Mouse (Mus musculus) ES-Bruce4 (cell line): ENCODE data around the gene Dpy19l3.

Source experiments
- CTCF ChIP-seq: IDR thresholded peaks from one replicate; pipeline ENCODE4 v1.8.1; 2011; ENCODE audit warnings: low read depth, low read length
- EP300 ChIP-seq: IDR thresholded peaks from 2 replicates; pipeline ENCODE4 v1.6.1; 2011; ENCODE audit warnings: low read depth, low read length; ENCODE audit not compliant: insufficient read depth
- POLR2A ChIP-seq: IDR thresholded peaks from one replicate; pipeline ENCODE4 v1.8.1; 2011; ENCODE audit warnings: low read length; ENCODE audit not compliant: insufficient read depth

- no peak for TF ChIP-seq EP300
- TF ChIP-seq CTCF: no peak
- TF ChIP-seq POLR2A: no peak
These were observed 56.2 kb downstream of the Dpy19l3 start for GRCm38 (mm10) chr7:35698073-35698472.
